Mouse (Mus musculus) cerebellum, adult 9-11 months (tissue): Measurements from ENCODE around the gene Lce3c.

Experiments used
- DNase-seq: peaks from one replicate; pipeline ENCODE4 v3.0.0; 2022

The Lce3c gene

DNA sequence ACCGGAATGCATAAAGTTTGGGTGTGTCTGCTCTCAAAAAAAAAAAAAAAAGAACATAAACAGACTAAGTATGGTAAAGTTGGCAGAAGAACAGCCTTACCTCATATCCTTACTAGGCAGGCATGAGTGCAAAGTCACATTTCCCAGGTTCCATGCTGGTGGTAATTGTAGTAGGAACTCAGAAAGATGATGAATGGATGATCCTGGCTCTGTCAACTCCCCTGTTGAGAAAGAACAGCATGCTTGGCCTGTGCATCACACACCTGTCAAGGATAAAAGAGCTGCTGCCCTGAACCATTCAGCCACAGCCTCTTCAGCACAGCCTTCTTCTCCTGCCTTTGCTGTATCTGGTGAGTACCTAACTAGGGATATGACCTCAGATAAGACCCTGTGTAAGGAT, at the start of gene Lce3c:
TSS of gene Lce3c (plus strand) at position 301 of the 400 bp plus-strand sequence.
- DNase-seq, result no peak

- DNase-seq, result no peak
Observed at GRCm38 (mm10) chr3:92894489-92894888, 49.8 kb upstream of the Lce3c start.

GRCm38 (mm10) chr3:92902992-92903391, 41.3 kb upstream of the Lce3c start:
- DNase-seq, result no peak

DNA sequence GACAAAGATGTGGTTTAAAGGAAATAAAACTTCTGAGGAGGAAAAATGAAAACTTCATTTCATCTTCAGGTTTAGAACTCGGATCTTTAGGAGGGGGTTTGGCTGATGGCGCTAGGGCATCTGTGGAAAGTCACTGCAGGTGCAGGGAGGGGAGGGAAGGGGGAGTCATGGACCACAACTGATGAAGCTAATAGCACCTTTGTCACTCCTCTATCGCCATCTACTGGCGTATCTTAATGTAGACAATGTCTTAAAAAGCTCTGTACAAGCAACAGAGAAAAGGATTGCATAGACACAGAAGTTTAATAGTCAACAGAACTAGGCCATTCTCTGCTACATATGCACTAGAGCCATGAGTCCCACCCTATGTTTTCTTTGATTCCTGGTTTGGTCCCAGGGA, 40.6 kb upstream of the Lce3c start:
- no peak for DNase-seq

- DNase-seq, result no peak
Observed at GRCm38 (mm10) chr3:92905182-92905581, 39.1 kb upstream of the Lce3c start.

- no peak for DNase-seq
Observed at GRCm38 (mm10) chr3:92907571-92907970, 36.7 kb upstream of the Lce3c start.

DNA sequence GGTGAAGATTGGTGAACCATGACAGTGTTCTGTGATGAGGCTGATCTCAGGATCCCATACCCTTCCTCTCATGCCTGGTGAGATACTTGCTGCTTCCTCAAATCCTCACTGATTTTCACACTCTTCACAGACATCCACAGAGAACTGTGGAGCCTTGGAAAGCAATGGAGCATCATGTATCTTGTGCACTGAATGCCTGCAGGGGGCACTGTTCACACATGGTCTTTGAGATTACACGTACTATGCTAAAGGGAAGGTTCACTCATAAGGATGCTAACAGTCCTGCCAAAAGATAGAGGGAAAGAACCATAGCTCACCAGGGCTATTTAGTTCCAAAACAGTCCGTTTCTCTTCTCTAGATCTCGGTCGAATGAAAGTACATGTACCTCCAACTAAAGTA, 23.9 kb upstream of the Lce3c start:
- no peak for DNase-seq

GRCm38 (mm10) chr3:92926130-92926529, 18.2 kb upstream of the Lce3c start, which contains the start of gene Lce3a:
Lce3a (minus strand) TSS chr3:92926230.
- DNase-seq, result no peak

- no peak for DNase-seq
Observed at GRCm38 (mm10) chr3:92932679-92933078, 11.6 kb upstream of the Lce3c start, which contains the start of gene Lce3b. Lce3b (plus strand) TSS chr3:92932979.

- no peak for DNase-seq
Observed at GRCm38 (mm10) chr3:92957090-92957489, 12.8 kb downstream of the Lce3c start, which contains the start of gene Lce3d. Lce3d (plus strand) TSS chr3:92957390.

DNA sequence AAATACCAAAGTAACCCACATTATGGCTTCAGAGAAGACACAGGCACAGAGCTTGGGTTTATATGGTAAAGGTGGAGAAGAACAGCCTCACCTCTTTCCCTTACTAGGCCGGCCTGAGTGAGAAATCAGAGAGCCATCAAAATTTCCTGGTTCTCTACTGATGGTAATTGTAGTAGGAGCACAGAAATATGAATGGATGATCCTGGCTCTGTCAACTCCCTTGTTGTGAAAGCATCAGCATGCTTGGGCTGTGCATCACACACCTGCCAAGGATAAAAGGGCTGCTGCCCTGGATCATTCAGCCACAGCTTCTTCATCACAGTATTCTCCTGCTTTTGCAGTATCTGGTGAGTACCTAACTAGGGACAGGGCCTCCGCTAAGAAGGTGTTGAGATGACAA, 22.5 kb downstream of the Lce3c start, which contains the start of gene Lce3e:
TSS of gene Lce3e (plus strand) at position 301 of the 400 bp plus-strand sequence.
- no peak for DNase-seq

DNA sequence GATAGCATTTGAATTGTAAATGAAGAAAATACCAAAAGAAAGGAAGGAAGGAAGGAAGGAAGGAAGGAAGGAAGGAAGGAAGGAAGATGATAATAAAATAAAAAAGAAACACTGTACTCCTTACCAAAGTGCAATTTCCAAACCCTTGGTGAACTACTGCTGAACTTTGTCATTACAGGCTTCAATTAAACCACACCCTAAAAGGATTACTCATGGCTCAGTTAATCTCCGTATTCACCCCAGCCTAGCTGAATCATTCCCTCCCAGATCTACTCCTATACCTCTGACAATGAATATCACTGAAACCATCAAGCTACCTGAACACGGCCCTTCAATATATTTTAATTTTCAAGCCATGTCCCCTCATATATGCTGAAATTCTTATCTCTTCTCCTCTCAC, 34.2 kb downstream of the Lce3c start:
- DNase-seq, result no peak

DNA sequence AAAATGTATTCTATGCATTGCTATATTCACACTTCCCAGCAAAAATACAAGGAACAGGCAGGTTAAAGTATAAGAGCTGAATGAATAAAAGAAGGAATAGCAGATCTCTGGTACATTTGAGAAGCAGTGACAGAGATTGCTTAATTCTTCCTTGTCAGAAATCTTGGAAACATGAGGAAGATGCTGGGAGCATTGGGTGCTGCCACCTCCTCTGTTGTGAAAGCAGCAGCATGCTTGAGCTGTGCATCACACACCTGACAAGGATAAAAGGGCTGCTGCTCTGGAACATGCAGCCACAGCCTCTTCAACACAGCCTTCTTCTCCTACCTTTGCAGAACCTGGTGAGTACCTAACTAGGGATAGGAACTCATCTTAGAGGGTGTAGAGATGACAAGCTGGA, 47.6 kb downstream of the Lce3c start, which contains the start of gene Lce3f:
TSS of gene Lce3f (plus strand) at position 301 of the 400 bp plus-strand sequence.
- no peak for DNase-seq
